Mouse (Mus musculus) heart, embryonic 14.5 days (tissue): ENCODE data around the gene Sik3. TPM values are rescaled to one million over a fixed set of nuclear protein-coding genes. Genes with fewer than 3 reads are reported as not detected.

ENCODE experiments used
- ATAC-seq: fragments of 200-750 bp; cut with Nextera tagmentation; 2 replicates; pipeline ENCODE4 v1.8.0; 2017; ENCODE audit warnings: low read depth, moderate TSS enrichment; ENCODE audit not compliant: insufficient number of reproducible peaks, insufficient read depth, low FRiP score
- H3K27ac ChIP-seq, 2 experiments: fragments of 200-500 bp in 1 of 2; fragments of 300-500 bp in 1 of 2; sonication (generic) in 1 of 2; replicated peaks in 1 of 2; 2 replicates each; pipeline ENCODE4 v1.5.1; 2012 to 2014; ENCODE audit warnings: low read depth in 2 of 2, low read length in 2 of 2, control low read depth in 1 of 2, mild to moderate bottlenecking in 1 of 2, mixed read lengths in 1 of 2; ENCODE audit not compliant: control insufficient read depth in 1 of 2, insufficient read depth in 1 of 2
- H3K27me3 ChIP-seq: fragments of 300-500 bp; sonication (generic); 2 replicates; pipeline ENCODE4 v1.6.1; 2014; ENCODE audit warnings: mild to moderate bottlenecking, low read length, control low read depth; ENCODE audit not compliant: control insufficient read depth, insufficient read depth
- H3K36me3 ChIP-seq: fragments of 300-500 bp; sonication (generic); 2 replicates; pipeline ENCODE4 v1.6.1; 2014; ENCODE audit warnings: mild to moderate bottlenecking, control low read depth, low read length, mixed read lengths; ENCODE audit not compliant: control insufficient read depth, insufficient read depth
- H3K4me1 ChIP-seq, 2 experiments: fragments of 200-500 bp in 1 of 2; fragments of 300-500 bp in 1 of 2; sonication (generic) in 1 of 2; 2 replicates each; pipeline ENCODE4 v1.6.1; 2012 to 2014; ENCODE audit warnings: low read length in 2 of 2, control low read depth in 1 of 2, mixed read lengths in 1 of 2; ENCODE audit not compliant: control insufficient read depth in 2 of 2, insufficient read depth in 2 of 2
- H3K4me2 ChIP-seq: fragments of 300-500 bp; sonication (generic); 2 replicates; pipeline ENCODE4 v1.6.1; 2014; ENCODE audit warnings: mild to moderate bottlenecking, low read length
- H3K4me3 ChIP-seq, 2 experiments: fragments of 200-500 bp in 1 of 2; fragments of 300-500 bp in 1 of 2; sonication (generic) in 1 of 2; 2 replicates each; pipeline ENCODE4 v1.5.1; 2012 to 2014; ENCODE audit warnings: low read length in 2 of 2, mild to moderate bottlenecking in 2 of 2, control low read depth in 1 of 2, low read depth in 1 of 2, moderate library complexity in 1 of 2; ENCODE audit not compliant: control insufficient read depth in 1 of 2, insufficient read depth in 1 of 2
- H3K9ac ChIP-seq: fragments of 300-500 bp; sonication (generic); 2 replicates; pipeline ENCODE4 v1.6.1; 2014; ENCODE audit warnings: mild to moderate bottlenecking, low read length
- H3K9me3 ChIP-seq: fragments of 300-500 bp; sonication (generic); 2 replicates; pipeline ENCODE4 v1.6.1; 2016; ENCODE audit warnings: low read length, control low read depth; ENCODE audit not compliant: control insufficient read depth
- WGBS: fragments of 180-500 bp; shearing (Covaris S2); extraction: QIAGEN DNeasy Blood & Tissue Kit; methylation state at CpG from one replicate; pipeline ENCODE4 v1.1.7; 2014; 5-methylcytosine and 5-hydroxymethylcytosine counted together
- polyA plus RNA-seq: library from polyadenylated mRNA; unstranded; fragments of >200 nt; fragmentation: Nextera tagmentation; extraction: Ambion mirVana; gene quantifications from 2 replicates; pipeline ENCODE4 v1.2.1, GENCODE M21; 2014

Sik3 gene
- polyA plus RNA-seq, 1 experiment from 2014 or later: 14.1 TPM

DNA sequence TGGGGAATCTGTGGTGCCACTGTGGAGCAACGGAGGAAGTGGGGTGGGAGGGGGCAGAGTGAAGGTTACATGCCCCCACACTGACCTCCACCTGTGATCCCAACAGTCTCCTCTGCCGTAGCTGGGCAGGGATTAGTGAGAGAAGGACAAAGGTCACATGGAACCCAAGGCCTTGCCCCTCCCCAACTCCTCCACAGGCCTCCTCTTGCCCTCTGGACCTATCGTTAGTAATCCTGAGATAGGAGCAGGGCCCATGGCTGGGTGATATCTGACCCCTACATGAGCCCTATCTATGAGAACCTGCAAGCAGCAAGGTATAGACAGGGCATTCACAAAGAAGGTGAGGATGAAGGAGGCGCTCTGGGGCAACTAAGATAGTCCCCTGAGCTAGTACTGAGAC lies 223.0 kb downstream of the Sik3 start:
- Histone ChIP-seq H3K4me3 (no peak overlapping the region), H3K9me3 (no peaks in the 10 kb centered on the region), H3K36me3 (no peaks in the 10 kb centered on the region), H3K27me3 (peaks cover 5% of the 10 kb centered on the region), H3K27ac (no peak overlapping the region), H3K4me2 (no peak overlapping the region), H3K9ac (no peak overlapping the region), H3K4me1 (peaks cover 0 to under 1% of the 10 kb centered on the region in 2 experiments; a peak in 1 of 4 replicates)
- WGBS: 57% methylated on average over 4 of the region's 4 CpGs
- no peak for ATAC-seq

- Histone ChIP-seq H3K4me3 (no peak overlapping the region), H3K9ac (no peak overlapping the region), H3K9me3 (no peaks in the 10 kb centered on the region), H3K36me3 (no peaks in the 10 kb centered on the region), H3K27ac (no peak overlapping the region), H3K4me1 (peaks cover 6 to 10% of the 10 kb centered on the region in 2 experiments; a peak in 3 of 4 replicates), H3K27me3 (no peaks in the 10 kb centered on the region), H3K4me2 (no peak overlapping the region)
- WGBS: 79% methylated on average over 7 of the region's 7 CpGs
- ATAC-seq: no peak
Measured at GRCm38 (mm10) chr9:46238850-46239249, 226.2 kb downstream of the Sik3 start.

DNA sequence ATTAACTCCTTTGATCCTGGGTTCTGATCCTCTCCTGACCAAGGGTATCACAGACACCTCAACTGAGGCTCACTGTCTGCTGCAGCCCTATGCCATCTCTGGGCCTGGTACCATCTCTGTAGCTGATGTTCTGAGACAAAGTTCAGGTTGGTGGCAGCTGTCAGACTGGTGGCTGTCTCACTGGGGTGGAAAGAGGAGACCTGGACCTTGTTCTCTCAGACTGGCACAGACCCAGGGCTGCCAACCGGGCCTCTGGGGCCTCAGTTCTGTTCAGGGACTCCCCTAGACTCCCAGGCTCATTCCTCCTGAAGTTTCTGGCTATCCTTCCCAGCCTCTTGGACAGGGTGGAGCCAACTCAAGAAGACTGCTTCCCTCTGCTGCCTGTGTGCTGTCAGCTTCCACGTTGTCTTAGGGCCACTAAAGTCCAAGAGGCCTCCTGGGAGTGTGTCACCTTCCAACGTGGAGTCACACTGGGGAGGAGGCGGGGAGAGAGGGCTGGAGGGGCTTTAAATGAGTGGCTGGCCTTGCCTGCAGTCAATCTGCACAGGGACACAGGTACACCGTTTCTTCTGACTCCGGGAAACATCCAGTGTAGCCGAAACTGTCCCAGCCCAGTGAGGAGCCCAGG lies 228.0 kb downstream of the Sik3 start, which contains the start of gene Apoa4:
Gene Apoa4 (plus strand): TSS at position 171 of the 628 bp plus-strand sequence.
- Histone ChIP-seq H3K4me3 (no peak within 1 kb of the TSS), H3K27me3 (no peaks in the 10 kb centered on the region), H3K9me3 (no peaks in the 10 kb centered on the region), H3K27ac (no peak within 1 kb of the TSS), H3K36me3 (no peaks in the 10 kb centered on the region), H3K4me1 (peaks cover 6 to 11% of the 10 kb centered on the region in 2 experiments; a peak in 3 of 4 replicates), H3K4me2 (no peak within 1 kb of the TSS), H3K9ac (no peak within 1 kb of the TSS)
- WGBS: 61% methylated on average over 7 of the region's 7 CpGs
- no peak for ATAC-seq

- Histone ChIP-seq H3K9me3 (no peaks in the 10 kb centered on the region), H3K36me3 (no peaks in the 10 kb centered on the region), H3K4me2 (no peak overlapping the region), H3K4me1 (peaks cover 6 to 11% of the 10 kb centered on the region in 2 experiments; a peak in 3 of 4 replicates), H3K9ac (no peak overlapping the region), H3K4me3 (no peak overlapping the region), H3K27me3 (no peaks in the 10 kb centered on the region), H3K27ac (no peak overlapping the region)
- no peak for ATAC-seq
- 71% methylated on average over 2 of the region's 2 CpGs for WGBS
Measured at GRCm38 (mm10) chr9:46241818-46242217, 229.2 kb downstream of the Sik3 start.

DNA sequence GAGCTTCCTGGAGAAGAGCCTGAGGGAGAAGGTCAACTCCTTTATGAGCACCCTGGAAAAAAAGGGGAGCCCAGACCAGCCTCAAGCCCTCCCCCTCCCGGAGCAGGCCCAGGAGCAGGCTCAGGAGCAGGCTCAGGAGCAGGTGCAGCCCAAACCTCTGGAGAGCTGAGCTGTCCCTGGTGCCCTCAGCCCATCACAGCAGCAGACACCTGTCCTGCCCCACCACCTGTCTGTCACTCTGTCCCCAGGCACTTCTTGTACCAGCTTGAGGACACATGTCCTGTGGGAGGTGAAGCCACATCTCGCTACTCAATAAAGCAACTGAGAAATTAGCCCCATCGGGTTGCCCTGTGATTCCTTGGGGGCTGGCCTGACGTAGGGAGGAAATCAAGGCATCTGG lies 230.5 kb downstream of the Sik3 start:
- H3K9ac ChIP-seq: 0 out of 2 replicates have a peak overlapping the region, but pooled peaks have one; percentile 6
- no peak for ATAC-seq
- no peaks in the 10 kb centered on the region for H3K36me3 ChIP-seq
- H3K9me3 ChIP-seq: no peaks in the 10 kb centered on the region
- H3K27me3 ChIP-seq: no peaks in the 10 kb centered on the region
- no peak overlapping the region for H3K27ac ChIP-seq
- 64% methylated on average over 4 of the region's 4 CpGs for WGBS
- no peak overlapping the region for H3K4me3 ChIP-seq
- no peak overlapping the region; the same call in 1 of the 2 replicates for H3K4me2 ChIP-seq
- H3K4me1 ChIP-seq: peaks cover 6 to 11% of the 10 kb centered on the region in 2 experiments; a peak in 3 of 4 replicates

- no peak overlapping the region for H3K4me3 ChIP-seq
- no peaks in the 10 kb centered on the region for H3K27me3 ChIP-seq
- H3K9me3 ChIP-seq: no peaks in the 10 kb centered on the region
- no peak for ATAC-seq
- WGBS: 24% methylated on average over 8 of the region's 8 CpGs
- H3K4me1 ChIP-seq: peaks cover 6 to 11% of the 10 kb centered on the region in 2 experiments; a peak in 3 of 4 replicates
- no peaks in the 10 kb centered on the region for H3K36me3 ChIP-seq
- no peak overlapping the region; the same call in 1 of the 2 replicates for H3K4me2 ChIP-seq
- H3K27ac ChIP-seq: no peak overlapping the region
- 0 out of 2 replicates have a peak overlapping the region, but pooled peaks have one; percentile 6 for H3K9ac ChIP-seq
Measured at GRCm38 (mm10) chr9:46243584-46243983, 231.0 kb downstream of the Sik3 start.

DNA sequence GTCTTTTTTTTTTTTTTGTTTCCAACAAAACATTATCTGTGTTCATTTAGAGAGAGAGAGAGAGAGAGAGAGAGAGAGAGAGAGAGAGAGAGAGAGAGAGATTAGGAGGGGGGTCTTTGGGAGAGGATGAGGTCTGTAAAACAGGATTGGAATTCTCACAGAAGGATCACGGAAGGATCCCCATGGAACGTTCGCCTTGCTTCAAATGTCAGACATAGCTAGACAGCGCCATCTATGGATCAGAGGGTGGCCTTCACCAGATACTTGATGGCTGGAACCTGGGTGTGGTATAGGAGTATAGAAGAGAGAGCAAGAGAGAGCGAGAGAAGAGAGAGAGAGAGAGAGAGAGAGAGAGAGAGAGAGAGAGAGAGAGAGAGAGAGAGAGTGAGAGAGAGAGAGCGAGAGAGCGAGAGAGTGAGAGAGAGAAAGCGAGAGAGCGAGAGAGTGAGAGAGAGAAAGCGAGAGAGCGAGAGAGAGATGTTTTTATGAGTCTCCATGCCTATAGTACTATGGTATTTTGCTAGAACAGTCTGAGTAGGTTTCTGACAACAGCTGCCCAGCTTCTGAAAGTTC lies 234.2 kb downstream of the Sik3 start:
- Histone ChIP-seq H3K36me3 (no peaks in the 10 kb centered on the region), H3K27ac (no peak overlapping the region), H3K27me3 (no peaks in the 10 kb centered on the region), H3K4me2 (no peak overlapping the region), H3K9me3 (no peaks in the 10 kb centered on the region), H3K9ac (no peak overlapping the region), H3K4me1 (peaks cover 6 to 11% of the 10 kb centered on the region in 2 experiments; a peak in 3 of 4 replicates), H3K4me3 (no peak overlapping the region)
- peak; percentile 55; the same call in 1 of the 2 replicates for ATAC-seq
- 23% methylated on average over 11 of the region's 11 CpGs for WGBS
